Mouse (Mus musculus): ENCODE measurements around the gene Mapk7.

Mapk7 gene

DNA sequence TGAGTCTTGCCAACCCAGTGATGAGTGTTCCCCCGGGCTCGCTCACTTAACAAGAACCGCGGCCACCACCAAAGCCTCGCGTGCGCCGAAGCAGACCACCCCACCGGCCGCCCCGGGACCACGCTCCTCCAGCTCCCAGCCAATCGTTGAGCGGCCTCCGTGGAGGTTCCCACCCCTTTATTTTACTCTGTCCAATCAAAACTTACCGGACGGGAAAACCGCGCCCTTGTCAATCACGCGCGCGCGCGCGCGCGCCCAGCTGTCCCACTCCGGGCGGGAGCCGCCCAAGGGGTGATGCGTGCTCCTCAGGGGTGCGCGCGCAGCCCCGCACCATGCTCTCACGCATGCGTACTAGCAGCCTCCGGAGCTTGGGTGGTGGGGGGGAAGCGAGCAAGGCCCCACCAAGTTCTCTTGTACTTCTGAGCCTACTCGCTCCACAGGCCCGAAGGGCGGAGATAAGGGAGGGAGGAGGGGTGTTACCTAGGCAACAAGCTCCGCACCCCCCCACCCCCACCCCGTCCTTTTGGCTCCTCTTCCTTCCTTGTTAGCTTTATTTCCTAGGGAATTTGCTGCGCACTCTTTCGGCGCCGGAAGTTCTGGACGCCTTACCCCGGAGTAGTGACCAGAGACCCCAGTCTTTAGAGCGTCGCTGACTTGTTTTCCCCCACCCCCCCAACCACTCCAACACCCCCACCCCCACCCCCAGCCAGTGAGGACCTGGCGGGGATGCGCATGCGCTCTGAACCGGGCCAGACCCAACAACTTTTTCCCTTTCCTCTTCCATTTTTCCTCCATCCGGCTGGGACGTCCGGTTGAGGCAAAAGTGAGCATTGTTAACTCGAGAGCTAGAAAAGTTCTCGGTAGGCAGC, at the start of gene Mapk7:
TSS of gene Mapk7 (minus strand) at position 278 of the 869 bp plus-strand sequence.
- peak; percentile 98 to 99 for DNase-seq (ENCODE audit: low spot score in 2 of 2)

DNA sequence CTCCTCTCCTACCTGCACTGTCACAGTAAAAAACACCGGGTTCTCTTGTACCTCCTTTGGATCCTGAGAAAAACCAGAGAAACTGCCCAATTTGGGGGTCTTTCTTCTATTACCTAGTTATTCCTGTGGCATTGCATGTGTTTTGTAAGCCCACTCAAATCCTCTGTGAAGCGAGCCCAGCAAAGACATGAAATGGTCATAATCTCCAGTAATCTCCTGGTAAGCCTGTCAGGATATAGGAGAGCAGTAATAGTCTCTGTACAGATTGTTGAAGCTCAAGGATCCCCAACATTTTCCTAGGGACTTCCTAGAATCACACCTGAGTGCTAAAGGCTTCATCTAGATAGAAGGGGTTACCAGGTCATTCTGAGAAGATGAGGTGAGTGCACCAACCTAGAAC, 46.9 kb upstream of the Mapk7 start:
- no peak for DNase-seq (ENCODE audit: low spot score in 2 of 2)

DNA sequence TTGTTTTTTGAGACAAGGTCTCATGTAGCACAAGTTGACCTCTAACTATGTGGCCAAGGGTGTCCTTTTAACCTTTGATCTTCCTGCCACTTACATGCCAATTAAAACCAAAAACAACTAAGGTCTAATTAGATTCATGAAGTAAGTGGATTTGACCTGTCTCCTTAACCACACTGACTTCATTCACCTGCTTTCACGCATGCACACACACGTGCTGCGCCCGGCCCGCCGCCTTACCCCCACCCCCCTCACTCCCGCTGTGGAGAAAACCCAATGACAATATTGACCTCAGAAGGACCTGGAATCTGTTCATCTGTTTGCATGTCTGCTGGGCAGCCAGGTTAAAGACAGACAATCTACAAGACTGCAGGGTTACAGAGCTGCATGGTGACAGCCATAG, 46.4 kb upstream of the Mapk7 start:
- DNase-seq (ENCODE audit: low spot score in 2 of 2), result no peak

GRCm38 (mm10) chr11:61537362-61537761, 43.2 kb upstream of the Mapk7 start:
- no peak for DNase-seq (ENCODE audit: low spot score in 2 of 2)

GRCm38 (mm10) chr11:61536952-61537351, 42.7 kb upstream of the Mapk7 start:
- DNase-seq (ENCODE audit: low spot score in 2 of 2), result no peak

- DNase-seq (ENCODE audit: low spot score in 2 of 2), result no peak
Observed at GRCm38 (mm10) chr11:61535530-61535929, 41.3 kb upstream of the Mapk7 start.

DNA sequence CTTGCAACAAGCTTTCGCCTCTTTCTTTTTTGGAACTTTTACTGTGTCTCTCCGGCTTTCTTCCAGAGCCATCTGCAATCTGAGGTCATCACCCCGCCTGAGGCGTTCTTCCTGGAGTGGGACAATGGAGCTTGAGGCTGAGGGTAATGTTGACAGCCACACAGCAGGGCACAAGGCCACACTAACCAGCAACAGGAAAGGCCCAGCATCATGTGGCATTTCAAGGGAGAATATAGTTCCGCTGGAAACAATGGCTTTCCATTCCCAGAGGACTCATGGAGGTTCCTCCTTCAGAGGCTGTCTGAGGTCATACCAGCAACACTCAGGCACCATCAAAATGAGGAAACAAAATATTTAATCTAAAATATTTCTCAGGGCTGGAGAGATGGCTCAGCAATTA, 39.4 kb upstream of the Mapk7 start:
- no peak for DNase-seq (ENCODE audit: low spot score in 2 of 2)

DNA sequence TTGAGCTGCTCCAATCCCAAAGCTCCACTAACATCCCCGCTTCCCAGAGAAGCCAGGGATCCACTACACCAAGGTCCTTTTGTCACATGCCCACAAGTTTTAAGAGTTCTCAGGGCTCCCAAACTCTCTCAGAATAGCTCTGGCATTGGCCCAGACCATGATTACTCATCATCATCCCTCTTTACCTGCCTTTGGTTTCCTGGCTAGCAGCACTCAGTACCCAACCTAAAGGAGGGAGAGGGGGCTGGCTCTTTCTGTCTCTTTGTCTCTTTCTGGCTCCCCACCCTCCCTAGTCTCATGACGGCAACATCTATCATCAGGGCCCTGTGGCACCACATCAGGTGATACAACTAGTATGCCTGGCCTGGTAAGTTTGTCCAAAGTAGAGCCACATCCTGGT, 38.6 kb upstream of the Mapk7 start:
- DNase-seq (ENCODE audit: low spot score in 2 of 2), result no peak

- DNase-seq (ENCODE audit: low spot score in 2 of 2), result no peak
Observed at GRCm38 (mm10) chr11:61529268-61529713, 35.1 kb upstream of the Mapk7 start.

DNA sequence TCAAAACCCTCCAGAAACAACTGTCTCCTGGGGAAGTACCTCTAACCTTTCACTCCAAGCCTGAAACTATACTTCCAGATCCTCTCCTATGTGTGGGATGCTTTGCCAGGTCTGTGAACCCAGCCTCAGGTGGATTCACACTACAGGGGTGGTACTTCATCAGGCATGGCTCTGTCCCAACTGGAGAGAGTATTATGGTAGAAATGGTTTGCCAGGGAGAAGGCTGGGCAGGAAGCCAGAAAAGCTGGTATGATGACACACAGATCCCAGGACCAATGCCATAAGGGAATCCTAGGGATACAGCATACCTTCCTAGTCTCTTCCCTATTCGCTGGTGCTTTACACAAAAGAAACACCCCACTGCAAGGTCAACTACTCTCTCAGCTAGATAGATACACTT, 32.7 kb upstream of the Mapk7 start:
- DNase-seq (ENCODE audit: low spot score in 2 of 2), result no peak

- DNase-seq (ENCODE audit: low spot score in 2 of 2), result no peak
Observed at GRCm38 (mm10) chr11:61519484-61520107, 25.4 kb upstream of the Mapk7 start.

- no peak for DNase-seq (ENCODE audit: low spot score in 2 of 2)
Observed at GRCm38 (mm10) chr11:61518871-61519270, 24.7 kb upstream of the Mapk7 start.

DNA sequence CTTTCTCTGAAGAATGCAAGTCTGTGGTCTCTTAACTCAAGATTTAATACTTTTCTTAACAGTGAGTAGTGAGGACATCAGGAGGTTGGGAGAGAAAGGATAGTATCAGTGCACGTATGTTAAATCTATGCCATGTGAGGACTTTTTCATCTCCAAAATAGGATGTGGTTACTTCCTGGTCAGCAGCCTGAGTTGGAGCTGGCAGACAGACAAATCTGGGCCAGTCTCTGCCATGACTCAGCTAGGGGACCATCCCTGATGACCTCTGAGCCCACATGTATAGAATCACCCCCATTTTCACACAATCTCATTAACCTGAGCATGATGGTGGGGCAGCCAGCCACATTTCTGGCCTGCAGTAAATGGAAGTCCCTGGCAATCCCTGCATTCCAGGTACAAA, 23.8 kb upstream of the Mapk7 start:
- DNase-seq (ENCODE audit: low spot score in 2 of 2), result no peak

GRCm38 (mm10) chr11:61514953-61515352, 20.7 kb upstream of the Mapk7 start:
- no peak for DNase-seq (ENCODE audit: low spot score in 2 of 2)

GRCm38 (mm10) chr11:61504713-61505257, 10.6 kb upstream of the Mapk7 start, which contains the start of gene B9d1:
Gene B9d1, plus strand, starts transcription at chr11:61505144.
- DNase-seq (ENCODE audit: low spot score in 2 of 2), result peak; percentile 91 to 92

- DNase-seq (ENCODE audit: low spot score in 2 of 2), result no peak
Observed at GRCm38 (mm10) chr11:61503933-61504332, 9.7 kb upstream of the Mapk7 start.

DNA sequence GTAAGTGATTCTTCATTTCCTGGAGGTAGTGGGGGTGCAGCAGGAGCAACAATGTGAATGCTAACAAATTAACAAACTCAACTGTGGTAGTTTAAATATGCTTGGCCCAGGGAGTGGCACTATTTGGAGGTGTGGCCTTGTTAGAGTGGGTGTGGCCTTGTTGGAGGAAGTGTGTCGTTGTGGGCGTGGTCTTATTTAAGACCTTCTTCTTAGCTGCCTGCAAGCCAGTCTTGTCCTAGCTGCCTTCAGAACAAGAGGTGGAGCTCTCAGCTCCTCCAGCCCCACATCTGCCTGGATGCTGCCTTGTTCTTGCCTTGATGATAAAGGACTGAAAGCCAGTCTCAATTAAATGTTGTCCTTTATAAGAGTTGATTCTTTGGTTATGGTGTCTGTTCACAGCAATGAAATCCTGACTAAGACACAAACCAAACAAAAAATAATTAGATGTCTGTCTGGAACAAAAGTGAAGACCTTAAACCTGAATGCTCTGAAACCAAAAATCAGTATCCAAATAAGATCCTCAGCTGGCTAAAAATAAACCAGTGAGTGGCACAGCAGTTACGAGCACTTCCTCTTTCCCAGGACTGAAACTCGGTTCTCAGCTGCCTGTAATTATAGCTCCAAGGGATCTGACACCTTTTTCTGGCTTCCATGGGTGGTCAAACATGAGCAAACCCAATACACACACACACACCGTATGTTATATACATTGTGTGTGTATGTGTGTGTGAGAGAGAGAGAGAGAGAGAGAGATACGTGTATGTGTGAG, 4.7 kb upstream of the Mapk7 start:
- no peak for DNase-seq (ENCODE audit: low spot score in 2 of 2)

DNA sequence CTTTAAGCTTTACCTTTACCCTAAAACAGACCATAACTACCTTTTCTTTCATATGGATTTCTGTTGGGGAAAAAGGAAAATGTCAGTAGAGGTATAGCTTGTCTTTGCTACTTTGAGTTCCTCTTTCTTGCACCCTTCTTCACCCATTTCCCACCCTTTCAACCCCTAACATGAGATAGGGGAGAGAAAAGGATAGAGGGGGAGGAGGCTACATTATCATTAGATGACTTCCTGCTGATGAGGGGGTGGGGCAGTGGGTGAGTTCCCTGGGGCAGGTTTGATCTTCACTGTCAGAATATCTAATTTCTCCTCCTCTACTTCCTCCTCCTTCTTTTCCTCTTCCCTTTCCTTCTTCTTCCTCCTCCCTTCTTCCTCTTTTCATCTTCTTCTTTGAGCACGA, 3.3 kb upstream of the Mapk7 start:
- DNase-seq (ENCODE audit: low spot score in 2 of 2), result no peak

DNA sequence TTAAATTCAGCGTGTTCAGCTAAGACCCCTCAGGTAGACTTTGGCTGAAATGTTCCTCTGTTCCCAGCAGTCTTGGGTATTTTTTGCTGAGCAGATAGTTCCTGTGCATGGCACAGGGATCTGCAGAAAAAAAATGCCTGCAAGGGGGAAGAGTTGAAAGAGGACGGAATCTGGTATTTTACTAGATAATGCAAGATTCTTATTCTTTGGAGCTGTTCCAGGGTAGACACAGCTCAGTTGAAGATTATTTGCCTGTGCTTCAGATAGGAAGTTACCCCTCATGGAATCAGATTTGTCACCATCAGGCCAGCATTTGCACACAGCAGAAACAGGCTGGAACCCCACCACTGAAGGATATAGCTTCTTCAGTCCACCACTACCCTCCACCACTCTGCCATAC, 1.3 kb upstream of the Mapk7 start:
- DNase-seq (ENCODE audit: low spot score in 2 of 2), result no peak

DNA sequence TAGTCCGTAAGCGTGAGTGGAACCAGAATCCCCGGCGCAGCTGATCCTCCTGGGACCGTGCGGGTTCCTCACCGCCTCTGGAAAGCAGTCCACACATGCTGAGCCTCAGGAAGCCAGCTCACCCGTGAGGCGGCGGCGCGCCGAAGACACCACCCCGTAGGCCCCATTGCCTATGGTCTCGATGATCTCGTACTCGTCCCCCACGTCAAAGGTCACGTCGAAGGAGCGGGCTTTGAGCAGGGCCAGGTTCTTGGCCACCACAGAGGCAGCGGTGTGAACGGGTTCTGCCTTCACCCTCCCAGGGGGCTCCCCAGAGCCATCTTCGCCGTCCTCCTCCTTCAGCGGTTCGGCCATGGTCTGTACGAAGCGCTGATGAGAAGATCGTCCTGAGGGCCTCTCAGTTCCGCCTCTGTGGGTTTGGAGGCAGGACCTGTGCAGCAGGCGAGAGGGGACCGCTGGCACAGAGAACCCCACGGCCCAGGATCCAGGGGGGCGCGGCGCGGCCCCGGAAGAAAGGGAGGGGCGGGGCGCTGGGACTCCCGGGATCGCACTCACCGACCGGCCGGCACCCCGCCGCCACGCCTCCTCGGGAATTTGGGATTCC, 579 bp downstream of the Mapk7 start:
- DNase-seq (ENCODE audit: low spot score in 2 of 2), result no peak

DNA sequence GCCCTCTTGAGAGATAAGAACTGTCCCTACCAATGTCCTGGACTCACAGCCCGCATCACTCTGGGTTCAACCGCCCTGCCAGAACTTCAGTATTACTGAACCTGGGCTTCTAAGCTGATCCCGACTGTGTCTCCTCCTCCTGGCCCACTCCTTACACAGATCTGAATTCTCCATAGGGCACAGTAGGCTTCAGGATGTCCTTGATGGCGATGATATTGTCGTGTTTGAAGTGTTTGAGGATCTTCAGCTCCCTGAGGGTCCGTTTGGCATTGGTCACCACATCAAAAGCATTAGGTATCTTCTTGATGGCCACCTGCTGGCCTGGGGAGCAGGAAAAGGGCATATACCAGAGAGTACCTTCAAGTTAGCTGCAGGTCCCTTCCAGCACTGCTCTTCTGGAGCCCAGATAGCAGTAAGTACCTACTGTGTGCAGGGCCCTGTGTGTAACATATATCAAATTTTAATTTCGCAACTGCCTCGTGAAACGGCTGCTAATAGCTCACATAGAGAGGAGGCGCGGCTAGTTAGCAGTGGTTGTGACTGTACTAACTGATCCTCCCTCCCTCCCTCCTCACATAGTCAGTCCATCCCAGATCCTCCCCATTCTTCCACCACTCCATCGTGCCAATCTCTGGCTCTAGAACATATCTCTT, 1.3 kb downstream of the Mapk7 start:
- DNase-seq (ENCODE audit: low spot score in 2 of 2), result no peak

Data from urinary bladder, postnatal 4 days (tissue).